Mouse (Mus musculus): ENCODE measurements around the gene Actn4.

The Actn4 gene

DNA sequence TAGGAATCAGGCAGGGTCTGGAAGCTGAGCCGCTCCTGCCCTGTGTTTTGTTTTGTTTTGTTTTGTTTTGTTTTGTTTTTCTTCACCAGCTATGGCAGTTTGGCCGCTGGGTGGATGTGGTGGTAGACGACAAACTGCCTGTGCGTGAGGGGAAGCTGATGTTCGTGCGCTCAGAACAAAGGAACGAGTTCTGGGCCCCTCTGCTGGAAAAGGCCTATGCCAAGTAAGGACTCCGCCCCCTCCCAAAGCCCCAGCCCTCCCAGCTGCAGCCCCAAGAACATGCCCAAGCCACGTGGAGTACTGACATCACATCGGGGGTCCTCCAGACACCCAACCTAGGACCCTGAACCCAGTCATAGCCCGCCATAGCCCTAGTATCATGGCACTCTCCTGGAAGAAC, 79.1 kb downstream of the Actn4 start:
- DNase-seq, result peak in 1 of 2 experiments; percentile 1

DNA sequence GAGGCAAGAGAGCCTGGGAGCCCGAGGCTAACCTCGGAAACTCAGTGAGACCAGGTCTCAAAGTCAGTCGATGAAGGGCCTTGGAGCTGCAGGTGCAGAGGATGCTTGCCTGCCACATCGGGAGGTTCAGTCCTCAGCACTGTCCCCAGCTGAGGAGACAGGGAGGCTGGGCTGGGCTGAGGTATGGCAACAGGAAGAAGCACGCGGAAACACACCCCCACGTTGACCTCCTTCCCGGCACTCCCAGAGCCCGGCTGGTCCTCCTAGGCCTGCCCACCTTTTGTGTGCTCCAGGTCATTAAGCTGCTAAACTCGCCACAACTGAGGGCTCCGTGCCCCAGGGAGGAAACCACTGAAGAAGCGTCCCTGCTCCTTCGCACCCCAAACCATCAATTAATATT, 80.9 kb downstream of the Actn4 start, which contains the start of gene Capn12:
Gene Capn12 (plus strand): TSS at position 224 of the 400 bp plus-strand sequence.
- peak in 1 of 2 experiments; percentile 2 for DNase-seq

DNA sequence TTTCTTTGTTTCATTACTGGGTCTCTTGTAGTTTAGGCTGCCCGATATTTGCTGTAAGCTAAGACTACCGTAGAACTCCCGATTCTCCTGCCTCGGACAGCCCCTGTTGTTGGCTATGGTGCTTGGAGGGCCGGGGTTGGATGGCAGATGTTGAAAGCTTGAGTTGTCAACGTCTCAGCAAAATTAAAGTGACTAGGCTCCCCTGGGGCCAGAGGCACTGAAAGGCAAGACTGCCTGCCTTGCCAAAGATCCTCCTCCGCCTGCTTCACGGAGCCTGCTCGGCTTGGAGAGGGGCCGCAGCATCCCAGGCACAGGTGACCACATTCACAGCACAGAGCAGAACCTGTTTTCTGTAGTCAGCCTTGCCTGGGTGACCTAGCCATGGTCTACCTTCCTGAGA, 81.6 kb downstream of the Actn4 start:
- peak in 1 of 2 experiments; percentile 9 for DNase-seq

DNA sequence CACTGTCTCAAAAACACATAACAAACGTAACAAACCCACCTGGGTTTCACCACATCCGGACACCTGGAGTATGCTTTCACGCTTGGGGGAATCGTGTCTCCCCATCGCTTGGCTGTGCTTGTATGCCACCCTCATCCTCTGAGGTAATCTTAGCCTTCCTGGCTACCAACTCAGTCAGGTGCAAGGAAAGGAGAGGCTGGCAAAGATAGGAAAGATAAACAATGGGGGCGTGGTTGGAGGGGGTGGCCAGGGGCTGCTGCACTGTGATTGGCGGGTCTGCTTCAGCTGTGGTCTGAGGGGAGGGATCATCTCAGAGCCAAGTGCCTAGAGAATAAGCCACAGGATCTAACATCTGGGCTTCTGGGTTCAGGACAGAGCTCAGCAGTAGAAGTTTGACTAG, 82.5 kb downstream of the Actn4 start:
- no peak for DNase-seq

DNA sequence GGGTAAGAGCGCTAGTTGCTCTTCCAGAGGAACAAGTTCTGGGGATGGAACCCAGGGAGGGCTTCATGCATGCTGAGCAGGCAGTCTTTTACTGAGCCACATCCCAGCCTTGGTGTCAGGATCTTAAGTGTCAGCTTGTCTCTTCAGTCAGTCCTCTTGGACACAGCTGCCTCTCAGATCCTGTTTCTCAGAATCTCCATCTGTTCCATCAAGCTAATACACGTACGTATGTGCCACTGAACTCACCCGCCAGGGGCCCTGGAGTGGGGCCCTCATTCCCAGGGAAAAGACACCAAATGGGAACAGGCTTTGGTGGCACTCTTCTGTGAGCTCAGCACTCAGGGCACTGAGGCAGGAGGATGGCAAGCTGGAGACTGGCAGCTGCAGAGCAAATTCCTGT, 84.3 kb downstream of the Actn4 start:
- no peak for DNase-seq

DNA sequence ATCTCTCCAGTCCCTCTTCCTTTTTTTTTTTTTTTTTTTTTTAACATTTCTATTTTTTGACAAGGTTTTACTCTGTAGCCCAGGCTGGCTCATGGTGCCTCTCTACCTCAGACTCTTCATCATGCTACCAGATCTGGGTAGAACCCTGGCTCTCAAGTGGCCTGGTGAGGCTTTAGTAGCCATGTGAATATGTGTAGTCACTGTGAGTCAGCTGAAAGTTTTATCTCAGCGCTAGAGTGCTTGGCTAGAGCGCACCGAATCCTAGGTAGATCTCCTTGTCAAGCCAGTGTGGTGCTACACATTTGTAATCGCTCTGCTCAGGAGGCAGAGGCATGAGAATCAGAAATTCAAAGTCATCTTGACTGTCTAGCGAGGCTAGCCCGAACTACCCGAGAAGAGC, 85.0 kb downstream of the Actn4 start:
- no peak for DNase-seq

DNA sequence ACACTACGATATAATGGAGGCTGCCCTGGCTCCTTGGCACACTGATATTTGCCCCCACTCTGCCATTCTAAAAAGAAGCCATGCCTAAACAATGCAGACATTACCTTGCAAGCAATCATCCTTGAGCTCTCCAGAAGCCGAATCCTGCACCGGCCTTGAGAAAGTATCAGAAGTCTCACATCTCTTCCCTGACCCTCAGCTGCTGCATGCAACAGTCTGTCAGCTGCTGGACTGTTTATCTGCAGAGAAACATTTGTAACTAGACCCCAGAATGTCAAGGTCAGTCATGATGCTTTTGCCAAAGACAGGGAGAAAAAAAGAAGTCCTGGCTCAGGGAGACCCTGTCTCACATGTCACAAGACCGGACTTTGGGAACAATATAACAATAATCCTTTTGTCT, 86.0 kb downstream of the Actn4 start:
- DNase-seq, result no peak

DNA sequence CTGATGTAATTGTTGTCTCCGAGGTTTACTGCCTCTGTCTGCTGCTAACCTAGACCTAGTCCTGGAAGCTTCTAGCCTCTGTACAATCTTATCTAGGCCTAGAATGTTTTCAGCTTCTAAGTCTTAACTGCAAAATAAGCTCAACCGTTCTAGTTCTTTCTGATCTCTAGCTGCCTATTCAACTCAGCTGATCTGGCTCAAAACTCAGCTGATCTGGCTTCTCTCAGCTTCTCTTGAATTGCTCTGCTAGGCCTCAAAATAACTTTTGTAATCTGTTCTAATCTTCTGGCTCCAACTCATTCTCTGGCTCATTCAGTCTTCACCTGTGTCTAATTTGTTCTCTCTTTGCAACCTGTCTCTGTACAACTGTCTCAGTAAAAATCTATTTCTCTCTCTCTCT, 87.6 kb downstream of the Actn4 start:
- DNase-seq, result no peak

DNA sequence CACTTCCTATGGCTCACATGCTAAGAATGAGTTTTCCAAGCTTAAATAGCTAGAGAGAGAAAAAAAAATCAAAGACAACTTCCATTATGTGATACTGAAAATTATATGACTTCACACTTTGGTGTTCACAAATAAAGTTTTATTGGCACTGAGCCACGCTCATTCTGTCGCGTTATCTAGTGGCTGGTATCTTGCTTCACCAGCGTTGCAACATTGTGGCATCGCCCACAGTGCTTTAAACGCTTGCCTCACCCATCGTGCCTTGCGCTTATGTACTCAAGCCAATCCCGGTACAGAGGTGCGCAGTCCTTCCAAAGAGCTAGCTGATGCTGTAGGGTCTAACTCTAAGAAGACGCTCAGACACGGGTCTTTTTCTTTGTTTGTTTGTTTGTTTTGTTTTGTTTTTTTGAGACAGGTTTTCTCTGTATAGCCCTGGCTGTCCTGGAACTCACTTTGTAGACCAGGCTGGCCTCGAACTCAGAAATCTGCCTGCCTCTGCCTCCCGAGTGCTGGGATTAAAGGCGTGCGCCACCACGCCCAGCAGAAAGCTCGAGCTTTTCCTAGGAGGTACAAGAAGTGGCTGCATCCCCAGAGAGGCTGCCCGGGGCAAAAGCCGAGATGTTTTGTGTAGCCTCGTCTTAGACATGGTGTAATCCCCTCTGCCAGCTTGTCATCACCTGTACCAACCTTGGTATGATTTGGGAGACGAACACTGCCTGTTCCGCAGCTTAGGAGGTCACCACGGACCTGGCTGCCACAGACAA, 91.1 kb downstream of the Actn4 start:
- no peak for DNase-seq

DNA sequence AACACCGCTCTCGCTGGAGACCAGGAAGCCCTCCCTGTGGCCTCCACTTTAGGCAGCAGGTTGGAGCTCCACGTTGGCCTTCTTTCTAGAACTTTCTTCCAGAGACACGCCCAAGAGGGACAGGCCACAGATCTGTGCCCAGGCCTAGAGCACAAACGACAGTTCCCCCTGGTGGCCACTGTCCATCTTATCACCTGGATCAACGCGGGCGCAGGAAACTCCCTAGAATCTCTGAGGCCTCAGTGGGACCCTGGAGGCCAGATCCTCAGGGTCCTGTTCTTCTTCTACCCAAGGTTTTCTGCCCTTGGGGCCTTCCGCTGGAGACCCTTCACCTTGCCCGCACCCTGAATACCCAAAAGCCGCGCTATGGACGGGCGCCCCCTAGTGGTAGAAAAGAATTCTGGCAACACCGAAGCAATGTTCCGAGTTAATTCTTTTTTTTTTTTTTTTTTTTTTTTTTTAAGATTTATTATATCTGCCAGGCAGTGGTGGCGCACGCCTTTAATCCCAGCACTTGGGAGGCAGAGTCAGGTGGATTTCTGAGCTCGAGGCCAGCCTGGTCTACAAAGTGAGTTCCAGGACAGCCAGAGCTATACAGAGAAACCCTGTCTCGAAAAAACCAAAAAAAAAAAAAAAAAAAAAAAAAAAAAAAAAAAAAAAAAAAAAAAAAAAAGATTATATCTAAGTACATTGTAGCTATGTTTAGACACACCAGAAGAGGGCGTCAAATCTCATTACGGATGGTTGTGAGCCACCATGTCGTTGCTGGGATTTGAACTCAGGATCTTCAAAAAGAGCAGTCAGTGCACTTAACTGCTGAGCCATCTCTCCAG, 94.4 kb downstream of the Actn4 start:
- DNase-seq, result peak; percentile 82 to 86

DNA sequence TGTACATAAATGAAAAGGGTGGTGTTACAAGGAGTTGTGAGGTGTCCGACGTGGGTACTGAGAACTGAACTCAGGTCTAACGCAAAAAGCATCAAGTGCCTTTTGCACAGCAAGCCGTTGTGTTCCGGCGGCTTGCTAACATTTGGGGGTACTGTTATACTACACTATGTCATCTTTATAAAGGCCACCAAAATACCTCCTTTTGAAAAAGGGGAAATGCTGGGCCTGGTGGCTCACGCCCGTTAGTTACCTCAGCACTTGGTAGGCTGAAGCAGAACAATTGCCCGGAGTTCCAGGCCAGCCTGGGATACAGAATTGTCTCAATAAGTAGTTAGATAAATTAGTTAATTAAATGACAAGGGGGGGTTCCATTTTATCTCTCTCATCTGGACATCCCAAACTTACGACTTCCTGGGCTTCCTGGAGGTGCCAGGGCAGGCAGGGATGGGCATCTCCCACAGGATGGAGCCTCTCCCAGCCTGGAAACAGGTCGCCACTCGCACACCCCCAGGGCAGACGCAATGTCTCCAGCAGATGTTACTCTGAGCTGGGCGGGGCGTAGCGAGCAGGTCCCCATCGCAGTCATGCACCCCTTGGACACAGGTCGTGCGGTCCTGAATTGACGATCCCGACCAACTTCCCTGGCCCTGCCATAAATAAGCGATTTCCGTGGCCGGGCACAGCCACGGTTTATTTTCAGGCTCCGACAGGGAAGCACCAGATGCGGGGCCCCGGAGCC, 95.2 kb downstream of the Actn4 start:
- no peak for DNase-seq

DNA sequence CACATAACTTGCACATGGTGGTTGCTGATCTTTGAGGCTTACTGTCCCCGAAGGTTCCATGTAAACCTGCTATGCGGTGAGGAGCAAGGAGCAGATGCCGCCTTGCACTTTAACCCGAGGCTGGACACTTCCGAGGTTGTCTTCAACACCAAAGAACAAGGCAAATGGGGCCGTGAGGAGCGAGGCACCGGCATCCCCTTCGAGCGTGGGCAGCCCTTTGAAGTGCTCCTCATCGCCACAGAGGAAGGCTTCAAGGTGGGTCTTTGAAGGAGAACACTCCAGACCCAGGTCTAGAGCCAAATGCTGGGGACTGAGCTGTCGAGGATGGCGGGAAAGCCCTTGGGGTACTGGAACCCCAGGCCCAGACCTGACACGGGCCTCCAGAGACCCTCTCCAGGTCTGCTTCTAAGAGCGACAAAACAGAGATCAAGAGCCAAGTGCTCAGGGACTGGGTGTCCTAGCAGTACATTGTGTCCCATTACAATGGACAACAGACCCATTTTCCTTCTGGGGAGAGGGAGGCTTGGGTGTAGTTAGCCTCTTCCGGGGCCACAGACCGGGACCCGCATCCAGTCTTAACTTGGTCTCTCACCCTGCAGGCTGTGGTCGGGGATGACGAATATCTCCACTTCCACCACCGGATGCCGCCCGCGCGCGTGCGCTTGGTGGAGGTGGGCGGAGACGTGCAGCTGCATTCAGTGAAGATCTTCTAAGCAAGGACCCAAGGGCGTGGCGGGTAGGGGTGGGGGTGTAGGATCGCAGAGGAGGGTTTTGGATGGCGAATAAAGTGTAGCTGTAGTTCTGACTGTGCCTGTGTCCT, 96.4 kb downstream of the Actn4 start:
- DNase-seq, result peak; percentile 24 to 45

DNA sequence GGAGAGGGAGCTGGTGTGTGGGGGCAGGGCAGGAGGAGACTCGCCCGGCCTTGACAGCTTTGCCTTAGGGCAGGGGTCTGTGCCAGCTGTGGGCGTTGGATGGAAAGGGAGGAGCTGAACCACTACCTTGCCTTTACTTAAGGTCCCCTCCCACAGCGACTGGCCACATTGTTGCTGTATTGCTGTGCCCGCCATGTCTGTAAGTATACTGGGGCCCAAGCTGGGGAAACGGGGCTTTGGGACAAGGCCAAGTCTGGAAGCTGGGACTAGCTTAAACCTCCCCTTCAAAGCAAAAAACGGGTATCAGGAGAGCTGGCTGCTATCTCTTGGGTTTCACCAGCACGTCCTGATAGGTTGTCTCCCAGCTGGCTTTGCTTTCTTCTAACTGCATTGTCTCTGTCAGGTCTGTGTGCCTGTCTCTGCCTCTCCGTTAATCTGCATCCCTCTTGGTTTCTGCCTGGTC, 97.8 kb downstream of the Actn4 start:
- DNase-seq, result no peak

DNA sequence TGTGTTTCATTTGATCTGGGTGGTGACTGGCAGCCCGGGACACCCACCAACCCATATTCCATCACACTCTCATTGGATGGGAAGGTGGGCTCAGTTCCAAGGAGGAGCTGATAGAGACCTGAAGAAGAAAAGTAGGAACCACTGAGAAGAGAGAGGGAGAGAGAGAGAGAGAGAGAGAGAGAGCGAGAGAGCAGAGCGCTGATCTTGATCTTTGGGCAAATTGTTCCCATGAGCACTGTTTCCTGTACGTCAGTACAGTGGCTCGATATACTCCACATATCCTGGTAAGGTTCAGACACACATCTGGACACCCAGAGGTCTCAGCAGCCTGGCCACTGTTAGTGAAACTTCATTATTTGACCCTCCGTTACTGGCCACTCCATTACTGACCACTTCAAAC, 98.6 kb downstream of the Actn4 start, which contains the start of gene Lgals7:
Gene Lgals7 (plus strand): TSS at position 314 of the 400 bp plus-strand sequence.
- DNase-seq, result no peak

DNA sequence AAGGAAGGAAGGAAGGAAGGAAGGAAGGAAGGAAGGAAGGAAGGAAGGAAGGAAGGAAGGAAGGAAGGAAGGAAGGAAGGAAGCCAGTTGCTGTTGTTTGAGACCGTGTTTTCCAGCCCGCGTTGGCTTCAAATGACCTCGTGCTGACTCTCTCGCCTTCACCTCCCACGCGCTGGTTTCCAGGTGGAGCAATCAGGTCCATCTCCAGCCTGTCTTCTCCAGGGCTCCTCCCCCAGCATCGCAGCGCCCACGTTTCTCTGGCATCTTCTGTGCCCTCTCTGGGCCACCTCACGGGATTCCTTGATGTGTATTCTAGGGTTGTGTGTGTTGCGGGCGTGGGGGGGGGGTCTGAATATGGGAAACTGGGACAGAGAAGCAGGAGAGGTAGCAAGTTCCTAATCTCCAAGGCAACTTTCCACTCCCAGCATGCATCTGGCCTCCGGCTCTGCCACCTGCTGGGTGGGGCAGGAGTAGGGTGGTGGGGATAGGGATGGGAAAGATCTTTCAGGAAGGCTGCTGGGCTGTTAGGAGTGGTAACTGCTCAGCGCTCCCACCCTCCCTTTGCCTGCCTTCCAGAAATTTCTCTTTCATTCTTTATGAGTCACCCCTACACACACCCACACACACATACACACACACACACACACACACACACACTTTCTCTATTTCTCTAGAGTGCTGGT, 99.2 kb downstream of the Actn4 start:
- no peak for DNase-seq

DNA sequence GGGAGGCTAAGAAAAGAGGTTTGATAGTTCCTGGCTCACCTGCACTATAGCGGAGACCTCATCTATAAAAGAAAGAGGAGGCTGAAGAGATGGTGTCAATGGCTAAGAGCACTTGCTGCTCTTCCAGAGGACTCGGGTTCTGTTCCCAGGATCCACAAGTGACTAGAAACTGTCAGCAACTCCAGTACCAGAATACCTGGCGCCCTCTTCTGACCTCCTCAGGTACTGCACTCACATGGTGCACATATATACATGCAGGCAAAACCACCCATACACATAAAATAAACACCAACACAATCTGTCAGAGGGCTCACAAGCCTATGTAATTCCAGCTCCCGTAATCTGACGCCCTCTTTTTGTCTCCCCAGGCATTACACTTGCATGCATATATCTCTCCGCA, 101.2 kb downstream of the Actn4 start:
- DNase-seq, result no peak

DNA sequence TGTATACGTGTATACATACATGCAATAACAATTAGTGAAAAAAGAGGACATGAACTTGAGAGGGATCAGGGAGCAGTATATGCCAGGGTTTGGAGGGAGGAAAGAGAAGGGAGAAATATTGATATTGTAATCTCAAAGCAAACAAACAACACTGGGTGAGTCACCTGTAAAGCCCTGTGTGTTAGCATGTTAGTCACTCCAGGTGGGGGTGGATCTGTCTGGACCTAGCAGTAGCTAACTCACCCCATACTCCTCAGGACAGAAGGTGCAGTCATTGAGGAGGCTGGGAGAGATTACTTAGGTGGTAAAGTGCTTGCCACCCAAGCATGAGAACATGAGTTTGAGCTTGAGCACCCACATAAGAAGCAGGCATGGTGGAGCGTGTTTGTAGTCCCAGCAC, 102.2 kb downstream of the Actn4 start:
- no peak for DNase-seq

DNA sequence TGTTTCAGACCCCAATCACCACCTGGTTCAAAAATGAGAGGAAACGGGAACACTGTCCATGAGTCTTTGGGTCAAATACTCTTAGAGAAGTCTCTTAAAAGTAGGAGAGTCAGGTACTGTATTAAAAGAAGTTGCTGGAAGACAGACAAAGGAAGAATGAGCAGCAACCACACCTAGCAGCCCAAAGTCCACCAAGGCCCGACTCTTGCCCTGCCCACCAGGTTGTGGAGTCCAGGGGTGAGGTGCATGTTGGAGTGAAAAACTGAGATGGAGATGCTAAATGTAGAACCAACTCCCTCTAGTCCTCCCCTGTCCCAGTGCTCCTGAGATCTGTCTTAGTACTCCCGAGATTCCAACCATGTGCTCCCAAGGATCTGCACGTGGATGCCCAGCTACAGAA, 111.5 kb downstream of the Actn4 start:
- DNase-seq, result no peak

DNA sequence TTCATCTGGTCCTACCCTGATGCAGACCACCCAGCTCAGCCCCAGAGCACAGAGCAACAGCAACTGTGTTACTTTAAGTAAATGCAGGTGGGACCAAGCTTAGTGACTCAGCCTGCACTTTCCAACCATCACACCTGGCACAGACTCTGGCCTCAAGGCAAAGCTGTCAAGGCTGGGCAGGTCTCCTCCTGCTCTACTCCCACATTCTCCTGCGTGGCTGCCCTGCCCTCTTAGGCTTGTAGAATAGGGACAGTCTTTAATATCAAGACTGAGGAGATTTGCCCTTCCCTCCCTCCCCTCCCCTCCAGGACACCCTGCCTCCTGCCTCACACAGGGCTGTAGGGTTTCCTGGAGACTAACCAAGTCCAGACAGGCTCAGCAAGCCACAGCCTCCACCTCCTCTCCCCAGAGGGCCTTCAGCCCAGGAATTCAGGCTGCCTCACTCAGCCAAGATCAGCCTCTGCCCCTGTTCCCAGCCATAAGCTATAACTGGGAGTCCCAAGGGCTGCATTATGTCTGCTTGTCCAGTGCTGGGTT, 112.4 kb downstream of the Actn4 start:
- no peak for DNase-seq

DNA sequence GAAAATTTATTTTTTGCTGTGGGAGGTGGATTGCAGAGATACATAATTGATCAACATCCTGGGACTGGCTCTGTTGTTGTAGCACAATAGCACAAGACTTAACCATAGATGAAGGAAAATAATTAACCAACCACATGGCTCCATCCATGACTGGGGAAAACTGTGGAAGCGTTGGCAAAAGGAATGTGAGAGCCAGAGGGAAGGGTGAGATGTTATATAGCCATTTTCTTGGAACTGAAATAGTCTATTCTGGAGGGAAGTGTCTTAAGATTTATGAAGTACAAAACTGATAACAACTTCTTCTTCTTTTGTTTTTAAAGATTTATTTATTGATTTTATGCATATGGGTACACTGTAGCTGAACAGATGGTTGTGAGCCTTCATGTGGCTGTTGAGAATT, 114.9 kb downstream of the Actn4 start:
- no peak for DNase-seq
